Mouse (Mus musculus) frontal cortex, postnatal 36 days (tissue): ENCODE data around the gene Nfix.
A peak's percentile ranks its signal among the peaks of the same experiment; 100 is the strongest.

ENCODE experiments used
- DNase-seq, 2 experiments: peaks; one replicate each; pipeline ENCODE4 v3.0.0; 2022; ENCODE audit warnings: low spot score in 2 of 2

The Nfix gene

DNA sequence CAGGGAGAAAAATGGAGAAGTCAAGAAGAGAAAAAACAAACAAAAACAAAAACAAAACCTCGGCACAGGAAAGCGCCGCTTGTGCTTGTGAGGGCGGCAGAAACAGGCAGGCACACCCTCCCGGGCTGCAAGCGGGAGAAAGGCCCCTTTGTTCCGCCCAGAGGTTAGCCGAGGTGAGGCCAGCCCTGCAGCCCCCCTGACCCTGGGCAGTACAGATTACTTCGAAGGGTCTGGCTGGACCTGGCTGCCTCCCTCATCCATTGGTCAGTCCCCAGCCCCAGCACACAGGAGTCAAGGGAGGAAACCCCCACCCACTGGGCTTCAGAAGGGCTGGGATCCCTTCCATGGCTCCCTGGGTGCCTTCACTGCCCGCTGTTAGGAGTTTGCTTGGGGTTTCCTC, 61.9 kb downstream of the Nfix start:
- no peak for DNase-seq

DNA sequence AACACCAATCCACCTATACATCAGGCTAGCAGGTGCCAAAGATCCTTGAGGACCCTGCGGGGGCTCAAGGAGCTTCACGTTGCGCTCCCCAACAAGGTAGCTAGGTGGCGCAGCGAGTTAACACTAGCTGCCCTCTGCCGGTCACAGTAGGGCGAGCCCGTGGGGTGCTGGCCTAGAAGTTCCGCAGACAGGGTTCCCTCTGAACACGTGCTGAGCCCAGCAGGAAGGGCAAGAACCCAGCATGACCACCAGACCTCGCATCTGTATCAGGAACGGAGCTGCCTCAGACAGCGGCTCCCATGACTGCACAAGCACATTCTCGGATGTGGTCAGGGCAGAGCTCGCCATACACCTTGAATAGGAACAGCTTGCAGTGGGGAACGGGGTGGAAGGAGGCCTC, 62.5 kb downstream of the Nfix start:
- DNase-seq = peak; percentile 73 to 75

- no peak for DNase-seq
Observed at GRCm38 (mm10) chr8:84736521-84736920, 63.6 kb downstream of the Nfix start.

- DNase-seq = no peak
Observed at GRCm38 (mm10) chr8:84735597-84735996, 64.5 kb downstream of the Nfix start.

- DNase-seq = no peak
Observed at GRCm38 (mm10) chr8:84734680-84735079, 65.5 kb downstream of the Nfix start.

- no peak for DNase-seq
Observed at GRCm38 (mm10) chr8:84733959-84734358, 66.2 kb downstream of the Nfix start.

DNA sequence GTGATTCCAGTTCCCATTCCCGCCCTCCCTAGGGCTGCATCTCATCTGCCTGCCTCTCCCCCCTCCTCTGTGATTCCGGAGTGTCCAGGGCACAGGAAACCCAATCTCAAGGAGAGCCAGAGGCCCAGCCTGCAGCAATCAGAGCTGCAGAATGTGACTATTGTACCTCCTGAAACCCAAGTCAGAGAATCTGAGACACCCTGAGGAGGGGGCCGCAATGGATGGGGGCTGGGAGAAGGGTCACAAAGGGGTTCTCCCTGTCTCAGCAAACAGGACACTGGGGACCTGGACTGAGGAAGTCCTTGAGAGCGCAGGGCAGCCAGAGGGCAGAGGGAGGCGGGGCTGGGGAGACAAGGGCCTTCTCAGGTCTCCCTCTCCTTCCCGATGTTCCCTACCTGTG, 67.1 kb downstream of the Nfix start:
- DNase-seq = no peak

DNA sequence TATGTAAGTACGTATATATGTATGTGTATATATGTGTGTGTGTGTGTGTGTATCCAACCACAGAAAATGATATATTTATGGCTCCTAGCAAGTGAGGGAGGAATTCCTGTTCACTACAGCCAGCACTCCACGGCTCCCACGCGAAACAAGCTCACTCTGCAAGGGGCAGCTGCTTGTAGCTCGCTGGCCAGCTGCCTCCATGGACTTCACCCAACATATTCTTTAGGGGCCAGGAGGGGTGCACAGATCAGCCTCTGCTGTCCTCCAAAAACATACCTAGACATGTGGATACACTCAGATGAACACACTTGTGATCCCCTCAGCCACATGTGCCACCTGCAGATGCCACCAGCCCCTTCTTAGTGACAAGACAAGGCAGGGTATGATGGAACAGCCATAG, 67.6 kb downstream of the Nfix start:
- DNase-seq = no peak

- DNase-seq = no peak
Observed at GRCm38 (mm10) chr8:84731371-84732177, 68.6 kb downstream of the Nfix start.

DNA sequence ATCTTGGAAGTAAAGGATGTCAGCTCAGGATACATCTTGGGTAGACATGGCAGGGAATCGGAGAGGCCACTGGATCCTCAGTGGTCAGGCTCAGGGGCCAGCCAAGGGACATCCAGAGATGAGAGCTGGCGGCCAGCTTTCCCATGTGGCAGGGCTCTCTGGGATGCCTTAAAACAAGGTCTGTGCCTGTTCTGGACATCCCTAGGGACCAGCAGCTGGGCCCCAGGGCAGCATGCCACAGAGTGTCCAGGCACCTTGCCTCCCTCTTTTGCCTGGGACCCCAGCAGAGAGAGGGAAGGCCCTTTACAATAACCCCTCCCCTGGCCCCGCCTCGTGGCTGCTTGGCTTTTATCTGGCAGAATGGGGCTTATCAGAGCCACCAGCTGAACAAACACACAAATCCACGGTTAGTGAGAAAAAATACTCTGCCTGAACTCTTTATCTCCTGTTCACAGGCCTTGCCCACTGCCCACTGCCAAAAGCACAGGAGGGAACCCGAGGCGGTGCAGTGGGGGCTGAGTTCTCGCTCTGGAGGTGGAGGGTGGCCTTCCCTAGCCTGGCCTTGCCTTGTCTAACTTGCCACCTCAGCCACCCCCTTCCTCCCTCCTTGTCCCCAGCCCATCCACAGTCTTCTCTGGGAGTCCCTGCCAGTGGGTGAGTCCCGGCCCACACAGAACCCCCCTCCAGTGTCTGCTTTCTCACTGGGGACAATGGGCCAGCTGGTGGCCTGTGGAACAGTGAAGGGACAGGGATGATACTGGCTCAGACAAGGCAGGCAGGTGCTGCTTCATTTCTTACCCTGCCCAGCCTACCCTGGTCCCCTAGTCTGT, 69.4 kb downstream of the Nfix start:
- no peak for DNase-seq

DNA sequence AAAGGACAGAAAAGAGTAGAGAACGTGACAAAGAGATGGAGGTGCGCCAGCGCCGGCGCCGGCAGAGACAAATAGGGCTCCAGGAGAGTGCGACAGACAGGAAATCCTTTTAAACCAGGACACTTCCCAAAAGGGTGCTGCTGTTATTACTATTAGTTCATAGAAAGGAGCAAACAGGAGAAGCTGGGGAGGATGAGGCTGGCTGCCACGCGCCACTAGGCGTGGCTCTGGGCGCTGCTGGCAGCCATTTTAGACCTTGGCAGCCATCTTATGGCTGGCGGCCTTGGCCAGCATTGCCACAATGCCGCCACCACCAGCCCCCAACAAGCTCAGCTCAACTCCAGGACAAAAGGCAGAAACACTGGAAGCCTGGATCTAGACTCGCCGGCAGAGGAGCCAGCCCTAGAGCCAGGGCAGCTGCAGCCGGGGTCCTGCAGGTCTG, 70.2 kb downstream of the Nfix start:
- no peak for DNase-seq

DNA sequence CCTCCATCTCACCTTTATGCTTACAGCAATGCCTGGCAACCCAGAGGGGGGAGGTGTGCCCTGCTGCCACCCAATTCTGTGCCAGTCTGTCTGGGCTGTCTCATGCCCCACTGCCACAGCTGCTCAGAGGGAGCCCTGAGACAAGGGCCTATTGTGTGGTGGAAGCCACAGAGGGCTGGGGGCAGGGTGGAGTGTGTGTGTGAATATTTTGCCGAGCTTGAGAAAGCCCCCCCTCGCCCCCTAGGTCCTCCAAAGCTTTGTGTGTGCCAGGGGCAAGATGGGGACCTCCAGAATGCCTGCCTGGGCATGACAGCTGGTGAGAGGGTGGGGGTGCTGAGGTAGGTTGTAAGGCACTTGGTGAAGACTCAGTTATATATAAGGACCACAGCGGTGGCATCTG, 71.7 kb downstream of the Nfix start:
- DNase-seq = no peak

- DNase-seq = no peak
Observed at GRCm38 (mm10) chr8:84725941-84726259, 74.2 kb downstream of the Nfix start.

- DNase-seq = no peak
Observed at GRCm38 (mm10) chr8:84725246-84725940, 74.8 kb downstream of the Nfix start.

DNA sequence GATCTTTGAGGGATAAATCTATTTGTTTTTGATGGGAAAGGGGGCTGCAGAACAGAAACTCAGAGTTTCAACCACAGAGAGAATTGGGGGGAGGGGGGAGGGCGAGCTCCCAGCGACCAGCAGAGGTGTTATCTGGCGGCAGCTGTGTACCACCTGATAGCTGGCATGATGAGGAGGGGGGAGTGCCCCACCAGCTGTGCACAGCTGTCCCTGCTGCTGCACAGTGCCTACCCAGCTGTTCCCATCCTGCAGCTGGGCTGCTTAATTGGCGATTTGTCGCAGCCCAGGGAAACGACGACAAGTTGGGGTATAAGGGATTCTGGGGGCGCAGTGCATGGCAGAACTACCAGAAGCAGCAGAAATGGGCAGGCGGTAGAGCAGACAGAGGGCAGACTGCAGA, 75.5 kb downstream of the Nfix start:
- no peak for DNase-seq

- DNase-seq = no peak
Observed at GRCm38 (mm10) chr8:84723571-84723900, 76.6 kb downstream of the Nfix start.

GRCm38 (mm10) chr8:84722850-84723570, 77.1 kb downstream of the Nfix start, which contains the start of gene G430095P16Rik:
Gene G430095P16Rik (plus strand): TSS chr8:84723007.
- DNase-seq = peak in 1 of 2 experiments; percentile 68

- no peak for DNase-seq
Observed at GRCm38 (mm10) chr8:84722530-84722849, 77.7 kb downstream of the Nfix start.

DNA sequence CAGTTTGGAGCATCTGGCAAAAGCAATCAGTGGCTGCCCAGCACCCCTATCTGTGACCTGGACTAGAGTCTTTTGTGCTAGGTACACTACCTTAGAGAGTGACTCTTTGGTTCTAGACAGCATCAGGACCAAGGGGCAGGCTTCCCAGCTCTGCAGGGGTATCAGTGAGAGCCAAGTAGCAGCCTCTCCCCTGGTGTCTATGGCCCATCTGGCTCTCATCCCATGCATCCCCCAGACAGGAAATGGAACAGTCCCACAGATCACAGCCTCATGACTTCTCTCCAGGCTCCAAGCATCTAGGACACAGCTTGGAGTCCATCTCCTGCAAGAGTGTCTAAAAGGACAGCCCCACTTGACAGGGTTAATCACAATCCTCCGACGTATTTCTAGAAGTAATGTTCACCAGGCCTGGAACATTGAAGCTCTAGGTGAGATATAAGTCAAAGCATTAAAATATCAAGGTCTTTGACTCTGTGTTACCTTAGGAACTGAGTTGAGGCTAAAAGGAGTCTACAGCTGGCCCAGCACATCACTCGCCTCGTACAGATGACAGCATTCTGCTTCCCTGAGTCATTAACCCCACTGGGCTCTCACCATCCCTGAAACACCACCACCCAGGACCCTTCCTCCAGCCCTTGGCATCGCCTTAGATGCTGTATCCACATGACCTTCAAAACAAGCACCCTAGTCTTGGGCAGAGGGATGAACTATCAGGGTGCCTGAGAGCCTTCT, 81.0 kb downstream of the Nfix start:
- no peak for DNase-seq

GRCm38 (mm10) chr8:84718476-84718875, 81.7 kb downstream of the Nfix start:
- DNase-seq = no peak

- DNase-seq = no peak
Observed at GRCm38 (mm10) chr8:84716790-84717189, 83.4 kb downstream of the Nfix start.
